14 mouse cellular contexts compared by ENCODE assay signal in the genomic region with DNA sequence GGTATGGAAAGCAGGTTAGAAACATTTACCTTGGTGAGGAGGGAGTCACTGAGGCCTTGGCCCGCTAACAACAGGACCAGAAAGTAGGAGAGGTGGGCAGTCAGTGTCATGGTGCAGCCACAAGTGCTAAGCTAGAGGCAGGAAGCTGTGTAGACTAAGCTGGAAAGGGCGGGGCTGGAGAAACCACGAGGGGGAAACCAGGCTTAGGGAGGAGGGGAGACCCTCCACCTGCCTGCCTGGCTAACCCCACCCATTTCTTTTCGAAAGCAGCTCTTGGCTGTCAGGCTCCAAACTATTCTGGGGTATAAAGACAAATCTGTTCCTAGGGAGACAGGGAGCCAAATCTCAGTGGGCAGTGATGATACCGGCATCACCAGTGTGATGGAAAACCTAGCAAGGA. TPM values are rescaled to one million over a fixed set of nuclear protein-coding genes. Genes with fewer than 3 reads are reported as not detected.
DNase-seq lines count a peak whose midpoint lies in the region; ATAC-seq and TF ChIP-seq lines count a peak whose summit lies in the region.
"Had no signal": no experiment of that assay in that cellular context is flagged by ENCODE, and none has a peak within 500 bp of the region (broad histone marks: within the 10 kb centered on the region; RNA-seq: fewer than 3 reads in every experiment).

Gene Ctsw (minus strand): TSS at position 134 of the 400 bp plus-strand sequence.

- no peak within 1 kb of the TSS for H3K27ac ChIP-seq in stomach, embryonic 16.5 days (ENCODE audit: low read length)
- no peak within 1 kb of the TSS for H3K27ac ChIP-seq in stomach, postnatal 0 days (replicated peaks)
- no peak within 1 kb of the TSS for H3K27ac ChIP-seq in olfactory bulb, adult 2 months (ENCODE audit: insufficient read depth, low read depth, low read length)
- no peak within 1 kb of the TSS for H3K27ac ChIP-seq in forebrain, embryonic 13.5 days
- H3K27ac ChIP-seq: heart, adult 2 months; hindbrain, embryonic 13.5 days had no signal

- TF ChIP-seq CTCF in stomach, postnatal 0 days (IDR thresholded peaks at IDR 0.05; ENCODE audit: low read depth) = no peak
- TF ChIP-seq CTCF in olfactory bulb, adult 2 months (IDR thresholded peaks at IDR 0.05; ENCODE audit: insufficient read depth, low read depth, low read length) = no peak

- no peak for ATAC-seq in stomach, embryonic 16.5 days (ENCODE audit: insufficient read depth, low FRiP score)
- no peak for ATAC-seq in stomach, postnatal 0 days (ENCODE audit: low FRiP score, low TSS enrichment)
- ATAC-seq in hematopoietic stem cell, adult 5-6 weeks (replicated peaks in 1 of 2; ENCODE audit: insufficient read depth in 1 of 2, low FRiP score in 2 of 2, low TSS enrichment in 1 of 2, low read depth in 1 of 2, poor library complexity in 2 of 2, severe bottlenecking in 2 of 2) = peak; percentile 68 to 72
- no peak for ATAC-seq in forebrain, embryonic 13.5 days

- no peak within 1 kb of the TSS for H3K4me3 ChIP-seq in stomach, embryonic 16.5 days (replicated peaks; ENCODE audit: low read length)
- no peak within 1 kb of the TSS for H3K4me3 ChIP-seq in stomach, postnatal 0 days (ENCODE audit: low read depth, low read length)
- no peak within 1 kb of the TSS for H3K4me3 ChIP-seq in olfactory bulb, adult 2 months (ENCODE audit: insufficient read depth, low read depth, low read length)
- no peak within 1 kb of the TSS for H3K4me3 ChIP-seq in forebrain, embryonic 13.5 days
- H3K4me3 ChIP-seq: erythroblast, embryonic 14.5 days; heart, adult 2 months; hindbrain, embryonic 13.5 days had no signal

- no peaks in the 10 kb centered on the region for H3K9me3 ChIP-seq in stomach, embryonic 16.5 days (replicated peaks; ENCODE audit: control insufficient read depth, low read length)
- no peaks in the 10 kb centered on the region for H3K9me3 ChIP-seq in stomach, postnatal 0 days (ENCODE audit: control insufficient read depth, low read length)
- H3K9me3 ChIP-seq in forebrain, embryonic 13.5 days (replicated peaks) = no peaks in the 10 kb centered on the region
- H3K9me3 ChIP-seq: hindbrain, embryonic 13.5 days had no signal

- TF ChIP-seq POLR2A in olfactory bulb, adult 2 months (IDR thresholded peaks at IDR 0.05; ENCODE audit: insufficient read depth, low read depth, low read length) = no peak

- 30% methylated on average over 5 of the region's 5 CpGs for WGBS in stomach, embryonic 16.5 days
- WGBS in stomach, postnatal 0 days = 36% methylated on average over 5 of the region's 5 CpGs
- WGBS in olfactory bulb, adult 2 months = 52% methylated on average over 5 of the region's 5 CpGs
- WGBS in forebrain, embryonic 13.5 days = 60% methylated on average over 5 of the region's 5 CpGs

- H3K4me2 ChIP-seq in stomach, embryonic 16.5 days (ENCODE audit: low read depth, low read length) = no peak within 1 kb of the TSS
- H3K4me2 ChIP-seq in stomach, postnatal 0 days (replicated peaks; ENCODE audit: low read depth) = no peak within 1 kb of the TSS
- H3K4me2 ChIP-seq in forebrain, embryonic 13.5 days = no peak within 1 kb of the TSS
- H3K4me2 ChIP-seq: hindbrain, embryonic 13.5 days had no signal

- peaks cover 6% of the 10 kb centered on the region for H3K4me1 ChIP-seq in stomach, embryonic 16.5 days (ENCODE audit: control insufficient read depth, insufficient read depth, low read length)
- H3K4me1 ChIP-seq in stomach, postnatal 0 days (replicated peaks; ENCODE audit: control insufficient read depth, insufficient read depth) = no peaks in the 10 kb centered on the region
- peaks cover 25% of the 10 kb centered on the region for H3K4me1 ChIP-seq in olfactory bulb, adult 2 months (ENCODE audit: control insufficient read depth, insufficient read depth, low read length)
- peaks cover 13% of the 10 kb centered on the region for H3K4me1 ChIP-seq in forebrain, embryonic 13.5 days

- H3K9ac ChIP-seq in stomach, embryonic 16.5 days (ENCODE audit: low read length) = peak within 1 kb of the TSS; percentile 7; the same call in 1 of the 2 replicates
- no peak within 1 kb of the TSS for H3K9ac ChIP-seq in stomach, postnatal 0 days (ENCODE audit: low read length)
- H3K9ac ChIP-seq in forebrain, embryonic 13.5 days = no peak within 1 kb of the TSS
- H3K9ac ChIP-seq: hindbrain, embryonic 13.5 days had no signal

- no peaks in the 10 kb centered on the region for H3K27me3 ChIP-seq in stomach, embryonic 16.5 days (ENCODE audit: control insufficient read depth, insufficient read depth, low read length)
- H3K27me3 ChIP-seq in stomach, postnatal 0 days (ENCODE audit: control insufficient read depth, insufficient read depth, low read length) = no peaks in the 10 kb centered on the region
- no peaks in the 10 kb centered on the region for H3K27me3 ChIP-seq in forebrain, embryonic 13.5 days
- H3K27me3 ChIP-seq: hindbrain, embryonic 13.5 days had no signal

- no peak for DNase-seq in stomach, postnatal 0 days (ENCODE audit: low spot score)
- DNase-seq in kidney, postnatal 10 days = no peak
- no peak for DNase-seq in yolk sac, embryonic 10.5 days (ENCODE audit: low spot score)
- DNase-seq: kidney, adult 9 months; lung, postnatal 14 days; midbrain, embryonic 14.5 days; right cerebral cortex, postnatal 25 days had no signal

- peaks cover 18% of the 10 kb centered on the region for H3K36me3 ChIP-seq in stomach, embryonic 16.5 days (ENCODE audit: control insufficient read depth, insufficient read depth, low read length)
- H3K36me3 ChIP-seq in stomach, postnatal 0 days (ENCODE audit: control insufficient read depth, insufficient read depth, low read length) = peaks cover 18% of the 10 kb centered on the region
- H3K36me3 ChIP-seq in forebrain, embryonic 13.5 days (ENCODE audit: poor library complexity, severe bottlenecking) = peaks cover 47% of the 10 kb centered on the region

- no peak for TF ChIP-seq EP300 in stomach, postnatal 0 days (optimal IDR thresholded peaks at IDR 0.05)

RNA-seq across cellular contexts. Expression of gene Ctsw, which starts in this region (rescaled TPM):
- polyA plus RNA-seq in stomach, embryonic 16.5 days (2015; fragmentation: Nextera tagmentation; extraction: Ambion mirVana) = 1.6 and 2.2 TPM in 2 replicates
- polyA plus RNA-seq in stomach, postnatal 0 days (2015; fragmentation: Nextera tagmentation; extraction: Ambion mirVana) = 0.29 and 0.50 TPM in 2 replicates
- 8.1 and 20.7 TPM in 2 replicates for total RNA-seq in hematopoietic stem cell, adult 5-6 weeks (2017)
- not detected in 2 replicates for polyA plus RNA-seq in olfactory bulb, adult 2 months (2012; ENCODE audit: insufficient read depth, insufficient read length, low replicate concordance, missing spikeins)
- 4.4 and 5.4 TPM in 2 replicates for polyA plus RNA-seq in forebrain, embryonic 13.5 days (2015; fragmentation: Nextera tagmentation; extraction: Ambion mirVana)
- polyA plus RNA-seq: erythroblast, embryonic 14.5 days had no signal

Comparison
In these comparisons a context has a peak if more than half of its experiments do, and no peak if none do; other contexts are left out.
1. ATAC-seq: peak in hematopoietic stem cell, adult 5-6 weeks (2 of 2); none in stomach, embryonic 16.5 days (single experiment), stomach, postnatal 0 days (single experiment) and forebrain, embryonic 13.5 days (single experiment).